Mouse (Mus musculus) ovary, postnatal 14 days (tissue): ENCODE results near the gene St3gal2.
A peak's percentile ranks its signal among the peaks of the same experiment; 100 is the strongest.
"Not testable (repeated sequence)": the region's sequence is repeated elsewhere in the genome, so short reads cannot be mapped to it uniquely, and the experiment has no call there.

Experiments used
- DNase-seq: peaks from one replicate; pipeline ENCODE4 v3.0.0; 2022; ENCODE audit warnings: low spot score

St3gal2 gene

GRCm38 (mm10) chr8:110996641-110997430 lies 77.1 kb downstream of the St3gal2 start:
- DNase-seq: no peak

GRCm38 (mm10) chr8:110997547-110998531 lies 78.1 kb downstream of the St3gal2 start, which contains the start of gene Ddx19a:
TSS of gene Ddx19a (minus strand) at chr8:110997800.
- peak; percentile 74 for DNase-seq

DNA sequence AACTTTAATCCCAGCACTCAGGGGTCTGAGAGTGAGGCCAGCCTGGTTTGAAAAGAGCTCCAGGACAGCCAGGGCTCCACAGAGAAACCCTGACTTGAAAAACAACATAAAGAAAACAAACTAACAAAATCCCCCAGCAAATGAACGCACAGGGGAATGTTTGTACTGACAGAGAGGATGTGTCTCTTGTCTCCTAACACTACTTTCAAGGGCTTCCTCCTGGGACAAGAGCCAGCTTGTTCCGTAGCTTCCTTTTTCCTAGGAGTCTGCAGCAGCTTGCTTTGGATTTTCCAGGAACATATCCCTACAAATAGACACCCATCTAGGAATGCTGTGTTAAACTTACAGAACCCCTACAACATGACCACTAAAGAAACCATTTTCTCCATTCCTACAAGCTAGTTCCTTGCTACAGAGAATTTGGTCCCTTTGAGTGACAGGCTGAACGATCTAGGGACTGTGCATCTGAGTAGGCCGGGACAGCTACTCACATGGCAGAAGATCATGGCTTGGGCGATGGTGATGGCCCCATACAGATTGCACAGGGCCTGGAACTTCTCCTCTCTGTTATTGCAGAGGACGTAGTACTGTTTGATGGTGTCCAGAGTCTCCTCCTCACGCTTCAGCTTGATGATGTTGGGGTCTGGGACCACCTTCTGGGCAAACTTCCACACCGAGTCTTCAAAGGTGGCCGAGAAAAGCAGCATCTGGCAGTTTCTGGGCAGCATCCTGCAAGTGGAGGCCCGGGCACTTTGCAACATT lies 90.7 kb downstream of the St3gal2 start:
- not testable (repeated sequence) for DNase-seq
